Mouse (Mus musculus) spleen, postnatal 10 days (tissue): Measurements from ENCODE around the gene Nxnl1.
"Not testable (repeated sequence)": the region's sequence is repeated elsewhere in the genome, so short reads cannot be mapped to it uniquely, and the experiment has no call there.

Source experiments
- DNase-seq, 2 experiments: peaks; one replicate each; pipeline ENCODE4 v3.0.0; 2021 to 2022; ENCODE audit warnings: low spot score in 2 of 2

Nxnl1 gene

GRCm38 (mm10) chr8:71558071-71558957 is 8.1 kb downstream of the Nxnl1 start, which contains the start of gene Tmem221:
Tmem221 (minus strand) TSS chr8:71558871.
- DNase-seq, result no peak

GRCm38 (mm10) chr8:71554644-71555043 is 11.8 kb downstream of the Nxnl1 start:
- DNase-seq, result no peak

DNA sequence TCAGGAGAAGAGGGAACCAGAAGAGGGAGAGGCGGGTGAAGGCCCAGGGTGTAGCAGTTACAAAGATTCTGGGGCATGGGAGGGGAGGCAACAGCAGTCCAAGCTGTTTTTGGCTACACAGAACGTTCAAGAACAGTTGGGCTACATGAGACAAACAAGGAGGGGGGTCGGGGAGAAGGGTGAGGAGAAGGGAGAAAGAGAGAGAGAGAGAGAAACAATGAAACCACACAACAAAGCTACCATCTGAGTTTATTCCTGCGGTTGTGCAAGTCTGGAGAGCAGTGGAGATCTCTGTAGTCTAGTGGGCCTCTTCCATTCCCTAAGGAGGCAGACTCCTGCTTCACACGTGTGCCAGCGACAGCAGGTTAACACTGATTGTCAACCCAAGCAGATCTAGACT is 12.4 kb downstream of the Nxnl1 start:
- DNase-seq, result no peak

GRCm38 (mm10) chr8:71552770-71553169 is 13.6 kb downstream of the Nxnl1 start:
- DNase-seq, result no peak

DNA sequence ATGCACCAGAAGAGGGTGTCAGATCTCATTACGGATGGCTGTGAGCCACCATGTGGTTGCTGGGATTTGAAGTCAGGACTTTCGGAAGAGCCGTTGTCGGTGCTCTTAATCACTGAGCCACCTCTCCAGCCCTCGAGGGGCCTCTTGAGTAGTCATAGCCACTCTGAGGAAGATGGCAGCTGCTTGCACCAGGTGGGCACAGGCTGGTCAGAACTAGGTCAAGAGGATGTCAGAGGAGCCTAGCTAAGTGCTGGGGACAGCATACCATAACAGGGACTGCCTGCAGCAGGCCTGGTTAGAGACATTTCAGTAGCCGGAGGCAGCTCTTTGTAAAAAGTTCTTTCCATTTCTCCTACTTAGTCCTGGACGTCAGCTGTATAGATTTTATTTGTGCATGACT is 15.6 kb downstream of the Nxnl1 start:
- no peak for DNase-seq

- no peak for DNase-seq
Measured at GRCm38 (mm10) chr8:71547590-71547989, 18.8 kb downstream of the Nxnl1 start.

DNA sequence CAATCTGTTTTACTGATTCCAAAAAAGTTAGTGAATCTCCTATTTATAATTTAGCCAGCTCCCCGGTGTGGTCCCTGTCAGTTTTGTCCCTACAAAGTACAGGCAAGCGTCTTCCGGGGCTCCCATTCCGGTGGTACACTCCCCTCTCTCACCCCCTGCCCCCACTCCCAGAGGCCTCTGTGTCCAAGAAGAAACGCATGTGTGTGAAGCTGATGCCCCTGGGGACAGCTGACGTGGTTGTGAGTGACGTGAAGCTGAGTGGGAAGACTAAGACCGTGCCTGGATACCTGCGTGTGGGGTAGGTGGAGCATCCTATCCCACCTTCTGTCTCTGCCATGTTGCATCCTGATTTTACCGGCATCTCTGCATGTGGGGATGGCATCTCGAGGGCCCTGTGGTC is 21.3 kb downstream of the Nxnl1 start:
- DNase-seq, result no peak

DNA sequence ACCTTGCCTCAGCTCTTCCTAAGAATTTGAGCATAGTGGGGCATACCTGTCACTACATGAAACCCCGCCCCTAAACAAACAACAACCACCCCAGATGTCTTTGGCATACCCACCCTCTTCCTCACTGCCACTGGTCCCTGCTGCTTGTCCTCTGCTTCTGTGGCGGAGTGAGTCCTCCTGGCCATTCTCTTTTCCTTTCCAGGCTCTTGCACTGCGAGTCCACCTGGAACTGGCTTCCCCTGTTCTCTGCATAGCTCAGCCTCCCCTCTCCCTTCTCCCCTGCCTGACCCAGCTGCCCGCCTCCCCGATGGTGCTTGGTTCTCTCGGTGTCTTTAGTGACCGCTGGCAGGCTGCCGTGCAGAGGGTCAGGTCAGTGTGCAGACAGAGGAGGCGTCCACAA is 22.6 kb downstream of the Nxnl1 start:
- no peak for DNase-seq

DNA sequence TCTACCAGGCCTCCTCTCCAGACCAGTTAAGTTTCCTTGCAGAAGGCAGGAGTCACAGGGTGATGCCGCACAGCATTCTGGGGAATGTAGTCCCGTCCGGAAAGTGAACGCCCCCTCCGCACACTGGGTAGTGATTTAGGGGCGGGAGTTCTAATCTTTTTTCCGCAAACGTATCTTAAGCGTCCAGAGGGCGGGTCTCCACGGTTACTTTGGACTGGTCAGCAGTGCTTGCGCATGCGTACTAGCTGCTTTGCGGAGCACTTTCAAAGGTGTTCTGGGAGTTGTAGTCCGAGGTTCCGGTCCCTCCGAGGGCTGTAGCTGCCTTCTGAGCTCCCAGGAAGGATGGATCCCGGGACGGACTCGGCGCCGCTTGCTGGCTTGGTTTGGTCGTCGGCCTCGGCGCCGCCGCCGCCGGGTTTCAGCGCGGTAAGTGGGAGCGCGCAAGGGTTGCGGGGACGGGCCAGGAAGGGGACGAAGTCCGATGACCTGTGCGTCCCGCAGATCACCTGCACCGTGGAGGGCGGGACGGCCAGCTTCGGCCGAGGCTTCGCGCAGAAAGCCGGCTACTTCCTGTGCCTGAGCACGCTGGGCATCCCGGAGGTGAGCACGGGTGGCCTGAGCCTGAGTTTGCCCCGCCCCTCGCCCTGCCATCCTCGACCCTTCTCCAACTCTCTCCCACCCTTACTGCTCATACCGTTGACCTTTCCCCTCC is 23.6 kb downstream of the Nxnl1 start, which contains the start of gene Mvb12a:
TSS of gene Mvb12a (plus strand) at position 291 of the 712 bp plus-strand sequence.
- peak; percentile 83 to 93 for DNase-seq

GRCm38 (mm10) chr8:71537028-71537867 is 29.2 kb downstream of the Nxnl1 start, which contains the start of gene Bst2:
Bst2 (minus strand) TSS chr8:71537456.
- DNase-seq, result peak; percentile 76 to 91

DNA sequence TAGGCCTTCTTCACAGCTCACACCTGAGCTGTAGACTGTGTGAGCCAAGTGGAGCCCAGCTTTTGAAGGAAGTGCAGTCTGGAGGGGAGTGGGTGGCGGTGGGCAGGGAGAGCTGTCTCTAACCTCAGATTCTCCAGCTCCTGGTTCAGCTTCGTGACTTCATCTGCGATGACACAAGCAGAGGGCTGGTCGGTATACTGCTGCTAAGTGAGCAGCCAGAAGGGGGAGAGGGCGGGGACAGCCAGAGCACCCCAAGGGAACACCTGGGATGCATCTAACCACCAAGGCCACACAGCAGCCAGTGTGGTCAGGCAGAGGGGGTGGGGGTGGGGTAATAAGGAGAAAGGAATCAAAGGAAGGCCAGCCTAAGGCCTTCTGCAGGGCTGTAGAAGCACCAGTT is 30.7 kb downstream of the Nxnl1 start:
- DNase-seq, result no peak

DNA sequence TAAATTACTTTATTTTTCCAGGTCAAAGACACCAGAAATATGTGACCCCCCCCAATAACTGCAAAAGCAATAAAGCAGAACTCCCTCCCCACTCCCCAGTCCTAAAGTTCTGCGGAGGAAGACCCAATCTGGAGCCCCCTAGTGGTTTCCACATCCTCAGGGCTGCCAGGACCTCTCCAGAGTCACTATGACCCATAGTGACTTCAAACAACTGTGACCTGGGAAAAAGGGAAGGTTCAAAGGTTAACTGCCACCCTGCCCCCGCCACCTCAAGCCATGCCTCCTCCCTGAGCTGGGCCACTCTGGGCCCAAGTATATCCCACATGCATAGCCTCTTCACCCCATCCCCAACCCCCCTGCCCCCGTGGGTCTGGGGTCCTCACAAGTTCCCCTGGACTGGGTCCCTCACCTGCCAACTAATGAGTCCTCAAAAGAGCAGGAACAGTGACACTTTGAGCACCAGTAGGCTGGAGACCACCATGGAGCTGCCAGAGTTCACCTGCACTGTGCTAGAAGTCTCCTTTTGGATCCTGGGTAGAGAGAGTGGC is 32.1 kb downstream of the Nxnl1 start:
- DNase-seq, result no peak

GRCm38 (mm10) chr8:71530735-71531467 is 35.5 kb downstream of the Nxnl1 start:
- not testable (repeated sequence) for DNase-seq

DNA sequence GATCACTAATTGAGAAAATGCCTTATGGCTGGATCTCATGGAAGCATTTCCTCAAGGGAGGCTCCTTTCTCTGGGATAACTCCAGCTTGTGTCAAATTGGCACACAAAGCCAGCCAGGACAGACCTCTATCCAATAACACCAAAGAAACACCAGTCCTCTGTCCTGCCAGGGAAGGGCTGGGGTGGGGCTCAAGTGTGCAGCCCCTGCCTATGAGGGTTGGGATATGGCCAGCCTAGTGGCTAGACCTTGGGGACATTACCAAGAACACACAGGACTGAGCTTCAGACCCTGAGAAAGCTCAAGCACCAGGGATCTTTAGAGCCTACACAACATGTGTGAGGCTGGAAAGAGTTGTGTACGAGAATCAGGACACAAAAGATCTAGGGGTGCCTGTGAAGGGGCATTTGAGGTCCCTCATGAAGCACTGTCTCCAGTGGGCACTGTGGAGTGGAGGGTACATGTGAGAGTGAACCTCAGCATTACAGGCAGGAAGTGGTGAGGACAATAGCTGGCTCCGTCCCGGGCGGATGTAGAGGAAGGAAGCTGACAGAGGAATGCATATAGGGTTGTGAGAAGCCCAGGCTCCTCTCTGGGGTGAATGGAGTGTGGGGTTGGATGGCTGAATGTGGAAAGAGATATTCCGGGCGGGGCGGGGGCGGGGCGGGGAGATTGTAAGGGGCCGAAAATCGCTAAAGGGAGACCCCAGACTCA is 37.9 kb downstream of the Nxnl1 start:
- DNase-seq, result no peak

DNA sequence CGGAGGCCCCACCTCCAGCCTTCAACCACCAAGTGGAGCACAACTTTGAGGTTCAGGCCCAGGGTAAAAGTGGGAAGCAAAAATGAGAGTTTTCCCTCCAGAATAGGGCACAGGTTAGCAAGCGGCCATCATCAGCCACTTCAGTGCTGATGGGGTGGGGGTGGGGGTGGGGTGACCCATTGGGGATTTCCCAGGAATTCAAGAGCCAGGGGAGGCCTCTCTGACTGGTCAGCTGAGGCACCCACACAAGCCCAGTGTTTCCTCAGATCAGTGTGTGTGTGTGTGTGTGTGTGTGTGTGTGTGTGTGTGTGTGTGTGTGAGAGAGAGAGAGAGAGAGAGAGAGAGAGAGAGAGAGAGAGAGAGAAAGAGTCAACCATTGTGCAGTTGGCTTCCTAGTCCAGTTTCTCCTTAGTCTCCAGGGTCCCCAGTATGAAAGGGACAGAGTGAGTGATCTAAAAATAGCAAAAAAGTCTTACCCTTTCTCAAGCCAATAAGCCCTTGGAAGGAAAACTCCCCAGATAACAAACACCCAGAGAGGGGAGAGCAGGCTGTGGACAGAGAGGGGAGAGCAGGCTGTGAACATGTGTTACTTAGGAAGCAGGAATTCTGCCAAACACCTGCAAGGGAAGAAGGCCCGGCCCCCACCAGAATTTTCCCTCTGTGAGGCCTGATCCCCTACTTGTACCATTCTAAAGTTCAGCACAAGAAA is 39.1 kb downstream of the Nxnl1 start:
- no peak for DNase-seq

GRCm38 (mm10) chr8:71526272-71526671 is 40.1 kb downstream of the Nxnl1 start:
- DNase-seq, result no peak

DNA sequence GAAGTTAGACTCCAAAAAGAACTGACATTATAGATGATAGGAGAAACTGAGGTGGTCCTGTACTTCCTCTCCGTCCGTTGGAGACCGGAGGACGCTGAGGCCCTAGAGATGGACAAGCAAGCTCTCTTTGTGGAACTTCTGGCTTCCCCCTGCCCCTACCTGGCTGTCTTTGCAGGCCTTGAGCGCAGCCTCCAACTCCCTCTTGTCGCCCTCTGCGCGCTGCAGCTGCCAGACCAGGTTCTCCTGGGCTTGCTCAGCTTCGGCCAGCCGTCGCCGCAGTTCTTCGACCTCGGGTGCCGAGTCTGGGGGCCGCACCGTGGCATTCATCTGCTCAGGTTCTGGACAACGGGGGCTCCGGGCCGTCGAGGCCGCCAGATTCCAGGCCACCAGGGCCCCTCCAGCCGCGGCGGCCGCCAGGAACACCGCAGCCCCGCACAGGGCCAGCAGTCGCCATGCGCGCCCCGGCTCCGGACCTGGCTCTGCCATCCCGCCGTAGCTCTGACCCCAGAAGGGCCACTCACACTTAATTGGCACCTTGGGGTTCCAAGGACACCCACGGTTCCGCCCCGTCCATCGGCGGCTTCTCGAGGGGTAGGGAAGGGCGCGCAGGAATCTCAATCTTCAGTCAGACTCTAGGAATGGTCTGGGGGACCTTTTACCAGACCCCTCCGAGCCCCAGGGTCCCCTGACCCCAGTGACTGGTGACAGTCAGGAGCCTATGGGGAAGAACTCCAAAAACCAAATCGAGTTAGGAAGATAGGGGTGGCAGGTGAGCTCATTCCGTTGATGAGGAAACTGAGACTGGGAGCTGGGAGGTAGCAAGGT is 41.0 kb downstream of the Nxnl1 start, which contains the start of gene Ccdc194:
TSS of gene Ccdc194 (minus strand) at position 486 of the 825 bp plus-strand sequence.
- DNase-seq, result no peak

DNA sequence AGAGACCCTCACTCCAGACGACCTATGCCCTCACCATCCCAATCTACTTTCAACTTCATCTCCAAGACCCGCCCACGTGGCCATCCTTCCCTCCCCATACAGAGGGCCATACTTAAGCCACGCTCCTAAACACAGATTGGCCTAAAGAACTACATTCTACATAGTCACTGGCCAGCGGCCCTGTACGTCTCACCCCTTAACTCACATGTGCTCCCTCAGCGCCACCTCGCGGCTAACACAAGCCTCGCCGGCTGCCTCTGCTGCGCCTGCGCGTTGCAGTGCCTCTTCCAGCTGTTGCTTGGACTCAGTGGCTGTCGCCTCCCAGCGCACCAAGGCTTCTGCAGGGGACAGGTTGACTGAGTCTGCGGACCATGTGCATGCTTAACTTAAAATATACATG is 44.8 kb downstream of the Nxnl1 start:
- peak; percentile 88 to 94 for DNase-seq
